Mouse (Mus musculus) heart, adult 9 months (tissue): ENCODE measurements at regions not wholly inside any gene's neighbourhood (a gene's known extent, or its start where the extent isn't known, plus 50 kb on each side); places are given as distances from the start of the nearest gene placed in this dataset.
"Not testable (repeated sequence)": the region's sequence is repeated elsewhere in the genome, so short reads cannot be mapped to it uniquely, and the experiment has no call there.

Experiments
- DNase-seq, 2 experiments: peaks; one replicate each; pipeline ENCODE4 v3.0.0; 2022; ENCODE audit warnings: low spot score in 2 of 2

GRCm38 (mm10) chr2:21976831-21977230 lies 250.5 kb upstream of the Myo3a start:
- no peak for DNase-seq

GRCm38 (mm10) chr2:21980177-21980576 lies 247.1 kb upstream of the Myo3a start:
- DNase-seq: no peak

- DNase-seq: no peak
Measured at GRCm38 (mm10) chr2:22024438-22024837, 202.9 kb upstream of the Myo3a start.

GRCm38 (mm10) chr2:22026794-22027193 lies 200.5 kb upstream of the Myo3a start:
- DNase-seq: no peak

DNA sequence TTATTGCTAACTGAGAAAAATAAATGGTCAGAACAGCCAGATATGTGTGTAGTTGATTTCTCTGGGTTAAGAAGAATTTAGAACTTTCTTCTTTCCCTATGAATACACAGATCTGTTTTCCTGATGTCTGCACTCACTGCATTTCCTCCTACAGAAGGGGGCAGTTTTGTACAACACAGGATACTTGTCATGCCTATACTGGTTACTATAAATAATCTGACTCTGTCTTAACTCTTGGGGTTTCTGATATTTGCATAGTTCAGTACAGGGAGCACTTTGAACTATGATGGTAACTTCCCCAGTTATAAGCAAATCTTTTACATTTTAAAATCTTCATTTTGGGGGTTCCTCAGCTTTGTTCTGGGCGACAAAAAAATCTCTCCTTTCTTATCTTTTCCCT lies 198.7 kb upstream of the Myo3a start:
- DNase-seq: no peak

DNA sequence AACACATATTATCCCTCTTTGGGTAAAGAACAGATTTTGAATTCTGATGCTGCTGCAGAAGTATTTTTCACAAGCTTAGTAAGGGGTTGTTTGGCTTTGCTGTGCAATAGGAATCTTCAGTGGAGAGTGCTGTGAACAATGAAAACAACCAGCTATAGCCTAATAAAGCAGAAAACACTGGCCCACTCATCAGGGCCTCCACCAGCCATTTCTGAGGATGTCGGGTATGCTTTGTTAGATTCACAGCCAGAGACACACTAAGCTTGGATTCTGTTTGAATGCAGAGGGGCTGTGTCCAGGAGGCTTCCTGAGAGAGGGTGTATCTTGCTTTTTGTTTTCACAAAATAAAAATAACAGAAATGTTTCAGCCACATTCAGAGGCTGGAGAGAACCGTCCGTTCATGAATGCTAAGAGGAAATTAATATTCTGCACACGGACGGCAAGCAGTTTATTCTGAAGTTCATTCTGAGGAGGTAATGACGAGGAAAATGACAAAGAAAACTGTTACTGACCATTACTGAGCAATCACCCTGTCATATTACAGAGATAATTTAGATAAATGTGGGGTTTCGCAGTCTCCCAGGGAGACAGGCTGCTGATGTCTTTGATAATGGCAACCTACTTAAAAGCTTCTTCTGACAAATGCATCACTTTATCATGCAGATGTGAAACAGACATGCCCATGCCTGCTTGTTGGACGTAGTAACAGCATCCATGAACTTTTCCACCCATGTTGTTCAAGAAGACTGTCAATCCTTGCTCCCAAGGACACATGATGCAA lies 198.1 kb upstream of the Myo3a start:
- no peak for DNase-seq

- no peak for DNase-seq
Measured at GRCm38 (mm10) chr2:22029804-22030194, 197.5 kb upstream of the Myo3a start.

DNA sequence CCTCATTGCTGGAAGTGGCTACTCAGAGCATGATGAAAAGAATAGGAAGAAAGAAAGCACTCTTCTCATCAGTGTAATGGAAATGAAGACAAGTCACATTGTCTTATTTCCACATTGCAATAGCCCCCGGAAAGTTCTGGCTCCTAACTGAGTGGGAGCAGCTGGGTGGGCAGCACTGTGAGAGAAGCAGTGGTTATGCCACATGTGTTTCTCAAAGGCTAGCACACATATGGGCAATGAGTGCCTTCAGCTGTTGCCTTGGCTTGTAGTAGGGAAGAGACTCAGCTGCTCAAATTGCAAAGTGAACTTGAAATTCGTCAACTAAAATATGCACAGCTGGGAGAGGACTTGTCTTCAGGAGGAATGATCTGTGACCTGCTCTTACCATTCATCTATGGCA lies 190.5 kb upstream of the Myo3a start:
- no peak for DNase-seq

DNA sequence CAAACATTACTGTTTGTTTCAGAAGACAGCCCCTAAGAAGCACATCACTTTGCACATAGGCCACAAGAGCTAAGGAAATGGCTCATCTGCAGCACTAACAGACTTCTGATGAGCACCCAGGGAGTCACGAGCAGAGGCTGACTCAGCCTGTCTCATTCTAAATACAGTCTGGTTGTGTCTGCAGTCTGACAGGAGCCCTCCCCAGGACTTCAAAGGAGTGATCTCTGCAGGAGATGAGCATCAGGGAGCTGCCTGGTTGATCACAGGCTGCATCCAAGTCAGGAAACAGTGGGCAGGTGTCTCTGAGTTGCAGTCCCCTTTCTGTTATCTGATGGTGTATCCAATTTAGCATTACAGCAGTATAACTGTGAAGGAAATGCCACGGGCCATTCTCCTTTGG lies 188.5 kb upstream of the Myo3a start:
- no peak for DNase-seq

GRCm38 (mm10) chr2:22043937-22044336 lies 183.4 kb upstream of the Myo3a start:
- DNase-seq: not testable (repeated sequence)

DNA sequence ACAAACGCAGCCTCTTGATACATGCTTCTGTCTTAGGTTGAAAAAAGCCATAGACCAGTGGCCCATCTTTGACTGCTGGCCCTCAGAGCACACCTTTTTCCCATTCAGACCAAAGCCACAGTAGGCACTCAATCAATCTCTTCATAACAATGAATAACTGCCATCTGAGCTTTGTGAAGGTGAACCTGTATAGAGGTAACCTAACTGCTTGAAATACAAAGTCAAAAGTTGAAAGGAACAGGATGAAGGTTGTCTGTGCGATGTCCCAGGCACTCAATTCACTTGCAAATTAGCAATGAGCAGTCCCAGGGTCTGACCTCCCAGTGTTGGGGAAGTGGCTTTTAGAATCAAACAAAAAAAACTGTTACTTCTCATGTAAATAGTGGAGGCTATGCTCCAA lies 182.4 kb upstream of the Myo3a start:
- no peak for DNase-seq

GRCm38 (mm10) chr2:22047465-22047864 lies 179.8 kb upstream of the Myo3a start:
- no peak for DNase-seq

DNA sequence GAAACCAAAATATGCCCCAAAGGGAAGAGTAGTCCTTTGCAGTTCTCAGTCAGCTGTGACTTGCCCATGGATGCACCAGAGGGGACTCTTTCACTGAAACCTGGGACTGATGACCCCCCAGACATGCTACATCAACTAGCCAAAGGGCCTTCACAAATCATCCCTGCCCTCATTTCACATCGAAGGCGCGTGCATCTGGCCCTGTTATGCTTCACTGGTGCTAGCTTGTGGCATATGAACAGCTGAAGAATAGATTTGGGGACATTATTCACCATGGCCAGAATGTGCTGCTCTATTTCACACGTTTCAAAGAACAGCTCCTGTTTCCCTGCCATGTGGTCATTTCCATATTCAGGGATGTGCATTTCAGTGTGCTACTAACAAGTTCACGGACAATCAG lies 160.8 kb upstream of the Myo3a start:
- DNase-seq: no peak

DNA sequence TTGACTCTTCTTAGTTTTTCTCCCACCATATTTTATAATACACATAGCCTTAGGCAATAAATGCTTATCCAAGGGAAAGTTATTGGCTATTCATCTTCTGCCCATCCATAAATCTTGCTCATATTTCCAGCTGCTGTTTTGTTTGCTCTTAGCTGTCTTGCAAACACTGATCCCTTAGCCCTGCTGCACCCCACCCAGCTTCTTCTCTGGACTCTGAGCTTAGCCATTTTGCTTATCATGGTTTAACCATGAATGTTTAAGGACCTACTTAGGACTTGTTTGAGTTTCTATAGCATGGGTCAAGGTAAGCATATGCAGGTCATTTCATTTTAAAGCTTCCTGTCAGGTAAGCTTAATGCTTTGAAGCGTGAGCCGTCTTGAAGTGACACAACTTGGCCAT lies 130.5 kb upstream of the Myo3a start:
- DNase-seq: no peak

- DNase-seq: no peak
Measured at GRCm38 (mm10) chr2:22105150-22105549, 122.2 kb upstream of the Myo3a start.

DNA sequence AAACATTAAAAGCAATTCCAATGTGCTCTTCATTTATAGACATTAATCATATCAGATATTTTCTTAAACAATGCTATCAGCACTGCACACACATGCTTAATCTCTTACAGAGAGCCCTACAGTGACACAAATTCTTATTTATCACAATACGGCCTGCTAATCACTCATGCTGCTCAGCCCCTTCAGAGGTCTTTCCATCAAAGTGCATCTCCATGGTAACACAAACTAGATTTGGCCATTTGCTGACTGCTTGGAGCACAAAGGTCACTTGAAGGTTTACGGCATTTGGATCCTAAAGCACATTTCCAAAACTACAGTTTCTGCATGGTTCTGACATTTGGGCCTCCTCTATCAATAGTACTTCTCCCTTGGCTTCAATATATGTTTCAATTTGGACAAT lies 77.6 kb upstream of the Myo3a start:
- no peak for DNase-seq

DNA sequence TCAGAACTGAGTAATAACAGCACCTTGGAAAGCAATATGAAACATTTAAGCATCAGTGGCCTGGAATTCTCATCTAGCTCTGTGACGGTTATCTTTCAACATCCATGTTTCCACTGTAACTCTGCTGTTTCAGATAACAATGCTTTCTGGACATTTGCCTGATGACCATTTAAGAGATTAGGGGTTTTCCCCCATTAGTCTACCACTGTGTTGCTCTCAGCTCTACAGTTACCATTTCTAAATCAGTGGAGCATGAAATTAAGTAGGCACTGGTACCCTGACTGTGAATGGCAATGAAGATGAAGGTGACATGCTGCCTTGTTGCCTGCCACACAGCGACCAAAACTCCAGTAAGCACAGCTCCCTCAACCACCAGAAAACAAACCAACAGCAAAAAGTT lies 70.7 kb upstream of the Myo3a start:
- no peak for DNase-seq

- DNase-seq: no peak
Measured at GRCm38 (mm10) chr2:22165443-22165842, 61.9 kb upstream of the Myo3a start.

DNA sequence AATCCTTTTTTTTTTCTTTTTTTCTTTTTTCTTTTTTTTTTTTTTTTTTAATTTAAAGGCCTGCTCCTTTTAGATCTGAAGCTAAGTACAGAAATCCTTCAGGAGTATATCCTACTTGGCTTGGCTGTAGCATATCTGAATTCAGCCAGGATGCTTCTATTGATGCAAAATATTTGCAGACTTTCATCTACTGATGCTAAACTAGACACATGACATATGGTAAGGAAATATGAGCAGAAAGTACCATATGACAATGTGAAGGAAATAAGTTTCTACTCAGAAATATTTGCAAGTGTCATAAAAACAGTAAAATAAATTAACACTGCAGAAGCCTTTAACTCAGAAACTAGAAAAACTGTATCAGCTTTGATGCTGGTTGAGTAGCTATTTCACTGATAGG lies 61.4 kb upstream of the Myo3a start:
- DNase-seq: no peak
